Mouse (Mus musculus) adrenal gland, adult 18-20 months (tissue): Measurements from ENCODE around the gene Ecm1. TPM values are rescaled to one million over a fixed set of nuclear protein-coding genes. Genes with fewer than 3 reads are reported as not detected.

ENCODE experiments used
- DNase-seq, 2 experiments: peaks; one replicate each; pipeline ENCODE4 v3.0.0; 2021 to 2022; ENCODE audit warnings: low spot score in 2 of 2
- total RNA-seq, 2 experiments: library from RNA; stranded (reverse); gene quantifications; 1 replicate in 1 of 2; 2 replicates in 1 of 2; pipeline ENCODE4 v1.2.3; 2021

The Ecm1 gene
- total RNA-seq, 2 experiments from 2014 or later: 427 to 665 TPM

DNA sequence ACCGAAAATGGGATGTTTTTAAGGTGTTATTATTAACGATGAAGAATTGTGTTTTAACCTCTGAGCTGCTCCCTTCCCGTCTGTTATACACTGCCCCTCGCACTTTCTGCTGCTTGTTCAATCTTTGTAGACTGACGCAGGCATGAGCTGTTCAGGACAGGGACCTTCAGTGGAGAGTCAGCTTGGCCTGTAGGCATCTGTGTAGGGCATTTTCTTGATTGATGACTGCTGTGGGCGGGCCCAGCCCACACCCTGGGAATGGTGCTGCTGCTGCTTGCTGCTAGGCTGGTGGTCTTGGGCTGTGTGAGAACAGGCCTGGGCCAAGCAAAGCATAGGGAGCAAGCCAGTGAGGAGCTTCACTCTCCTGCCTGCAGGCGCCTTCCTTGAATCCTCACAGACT is 8.9 kb downstream of the Ecm1 start:
- DNase-seq: no peak

DNA sequence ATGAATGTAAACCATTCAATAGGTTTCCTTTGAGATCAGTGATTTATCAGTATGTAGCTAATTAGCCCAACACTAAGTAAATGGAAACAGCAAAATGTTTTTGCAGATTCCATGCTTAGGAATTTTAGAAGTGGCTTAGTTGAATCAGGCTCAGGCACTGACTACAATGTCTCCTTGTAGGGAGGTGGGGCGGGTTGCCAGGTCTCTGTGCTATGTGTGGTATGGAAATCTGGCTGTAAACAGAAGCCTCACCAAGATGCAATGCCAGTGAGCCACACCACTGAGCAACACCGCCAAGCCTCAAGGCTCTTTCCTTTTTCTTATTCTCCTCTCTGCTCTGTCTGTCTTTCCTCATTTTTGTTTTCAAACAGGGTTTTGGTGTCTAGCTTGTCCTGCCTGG is 10.5 kb downstream of the Ecm1 start:
- no peak for DNase-seq

DNA sequence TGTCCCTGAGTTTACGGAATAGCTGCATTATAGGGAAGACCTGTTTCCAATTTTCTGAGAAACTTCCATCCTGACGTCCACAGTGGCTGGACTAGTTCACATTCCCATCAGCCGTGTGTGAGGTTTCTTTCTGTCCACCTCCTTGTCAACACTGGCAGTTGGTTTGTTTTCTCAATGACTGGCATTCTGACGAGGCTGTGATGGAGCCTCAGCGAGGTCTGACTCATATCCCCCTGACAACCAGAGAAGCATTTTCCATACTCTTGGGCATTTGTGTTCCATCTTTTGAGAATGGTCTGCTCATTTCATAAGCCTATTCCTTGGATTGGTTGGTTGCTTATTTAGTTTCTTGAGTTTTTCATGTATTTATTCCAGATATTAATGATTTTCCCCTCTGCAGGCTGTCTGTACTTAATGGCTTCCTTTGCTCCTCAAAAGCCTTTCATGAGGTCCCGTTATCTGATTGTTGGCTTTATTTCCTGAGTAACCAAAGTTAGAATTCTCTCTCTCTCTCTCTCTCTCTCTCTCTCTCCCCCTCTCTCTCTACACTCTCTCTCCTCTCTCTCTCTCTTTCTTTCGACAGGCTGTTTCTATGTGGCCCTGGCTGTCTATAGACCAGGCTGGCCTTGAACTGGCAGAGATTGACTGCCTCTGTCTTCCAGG is 12.5 kb downstream of the Ecm1 start:
- DNase-seq: no peak

DNA sequence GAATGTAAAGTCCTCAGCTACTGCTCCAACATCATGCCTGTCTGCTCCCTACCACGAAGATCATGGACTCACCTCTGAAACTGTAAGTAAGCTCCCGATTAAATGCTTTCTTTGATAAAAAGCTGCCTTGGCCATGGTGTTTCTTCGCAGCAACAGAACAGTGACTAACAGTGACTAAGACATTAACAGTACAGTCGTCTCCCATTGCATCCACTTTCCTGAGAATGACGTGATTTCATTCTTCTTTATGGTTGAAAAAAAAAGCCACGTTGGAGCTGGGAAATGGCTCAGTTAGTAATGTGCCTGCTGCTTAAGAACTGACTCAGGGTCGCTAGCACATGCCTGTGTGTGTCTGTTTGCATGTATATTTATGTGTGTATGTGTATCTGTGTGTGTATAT is 13.5 kb downstream of the Ecm1 start:
- no peak for DNase-seq

DNA sequence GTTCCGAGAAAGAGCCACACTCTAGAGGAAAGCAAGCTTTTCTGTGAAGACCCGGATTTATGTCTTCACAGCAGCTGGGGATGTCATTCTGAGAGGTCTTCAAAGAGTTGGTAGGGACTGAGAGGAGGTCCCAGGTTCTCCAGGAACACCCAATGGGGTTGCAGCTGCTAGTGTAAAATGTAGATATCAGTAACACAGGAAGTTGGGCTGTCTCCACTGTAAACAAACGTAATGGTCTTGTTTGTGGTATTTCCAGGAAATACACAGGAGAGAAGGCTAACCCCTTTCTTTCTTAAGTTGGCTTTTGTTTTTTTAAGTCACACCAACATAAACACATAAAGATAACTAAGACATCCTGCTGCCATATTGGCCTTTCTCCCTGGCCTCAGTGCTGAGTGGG is 17.0 kb downstream of the Ecm1 start:
- no peak for DNase-seq

DNA sequence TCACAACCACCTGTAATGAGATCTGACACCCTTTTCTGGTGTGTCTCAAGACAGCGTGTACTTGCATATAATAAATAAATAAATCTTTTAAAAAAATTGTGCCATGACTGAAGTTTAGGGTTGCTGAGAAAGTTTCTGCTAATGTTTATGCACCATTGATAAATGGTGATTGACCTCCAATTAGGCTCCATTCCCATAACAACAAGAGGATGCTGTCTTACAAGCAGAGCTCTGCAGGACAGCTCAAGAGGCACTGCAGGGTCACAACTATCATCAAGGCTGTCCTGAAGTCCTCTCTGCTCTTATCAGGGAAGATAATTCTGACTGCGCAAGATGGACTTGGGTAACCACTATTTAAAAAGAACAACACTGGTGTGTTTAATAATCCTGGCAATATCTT is 21.2 kb downstream of the Ecm1 start:
- no peak for DNase-seq

DNA sequence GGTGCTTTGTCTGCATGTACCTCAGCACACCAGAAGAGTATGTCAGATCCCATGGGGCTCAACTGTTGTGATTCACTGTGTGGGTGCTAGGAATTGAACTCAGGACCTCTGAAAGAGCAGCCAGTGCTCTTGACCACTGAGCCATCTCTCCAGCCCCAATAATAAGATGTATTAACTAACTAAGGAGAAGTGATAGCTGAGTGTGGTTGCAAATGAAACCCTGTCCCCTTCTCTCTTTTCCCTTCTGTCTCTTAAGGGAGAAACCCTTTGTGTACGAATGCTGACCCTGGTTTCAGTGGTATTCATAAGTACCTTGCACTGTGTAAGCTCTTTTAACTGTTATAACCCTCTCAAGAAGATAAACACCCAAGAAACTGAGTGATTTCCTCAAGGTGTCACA is 23.3 kb downstream of the Ecm1 start:
- no peak for DNase-seq

DNA sequence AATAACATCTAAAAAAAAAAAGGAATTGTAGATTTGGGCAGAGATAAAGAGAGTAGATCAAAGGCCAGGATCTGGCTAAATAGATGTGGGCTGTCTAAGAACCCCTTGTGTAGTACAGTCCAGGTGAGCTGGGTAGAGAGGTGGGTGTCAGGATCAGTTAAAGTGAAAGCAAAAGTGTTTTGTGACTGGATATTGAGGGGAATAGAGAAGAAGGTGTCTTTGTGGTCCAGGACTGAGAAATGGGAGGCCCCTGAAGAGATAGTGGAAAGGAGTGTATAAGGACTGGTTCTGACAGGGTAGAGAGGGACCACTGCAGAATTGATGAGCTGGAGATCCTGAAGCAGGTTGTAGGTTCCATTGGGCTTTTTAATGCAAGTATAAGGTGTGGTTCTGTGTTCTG is 29.4 kb downstream of the Ecm1 start:
- no peak for DNase-seq

DNA sequence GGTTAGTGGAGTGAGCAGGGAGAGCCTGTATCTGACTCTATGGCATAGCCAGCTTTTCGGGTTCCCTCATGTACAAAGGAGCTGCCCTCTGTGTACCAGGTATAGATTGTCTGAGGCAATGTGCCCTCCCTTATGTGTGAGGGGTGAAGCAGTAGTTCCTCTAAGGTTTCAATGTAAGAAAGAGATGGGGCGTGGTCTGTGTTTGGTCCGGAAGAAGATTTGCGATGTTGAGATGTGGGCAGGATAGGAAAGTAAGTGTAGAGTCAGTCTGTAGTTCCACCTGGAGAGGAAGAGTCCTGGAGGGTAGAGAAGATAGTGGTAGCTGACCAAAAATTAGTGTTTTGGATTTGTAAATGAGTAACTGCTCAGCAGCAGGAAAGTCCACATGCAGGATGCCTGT is 30.3 kb downstream of the Ecm1 start:
- no peak for DNase-seq

DNA sequence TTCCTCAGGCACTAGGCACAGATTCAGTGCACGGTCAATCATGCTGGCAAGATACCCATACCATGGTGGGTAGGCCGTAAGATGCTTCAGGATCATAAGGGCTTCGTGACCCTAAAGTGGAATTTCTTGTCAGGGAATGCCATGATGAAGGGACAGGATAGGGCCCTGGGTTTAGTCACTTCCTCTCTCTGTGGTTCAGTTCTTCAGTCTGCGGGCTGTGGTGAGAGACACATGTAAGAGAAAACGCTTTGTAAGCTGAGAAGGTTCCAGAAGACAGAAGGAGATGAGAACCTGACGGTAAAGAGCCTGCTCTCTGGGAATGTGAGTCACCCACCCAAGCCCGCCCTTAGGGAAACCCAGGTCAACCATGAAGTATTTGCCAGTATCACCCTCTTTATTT is 31.9 kb downstream of the Ecm1 start:
- DNase-seq: no peak

DNA sequence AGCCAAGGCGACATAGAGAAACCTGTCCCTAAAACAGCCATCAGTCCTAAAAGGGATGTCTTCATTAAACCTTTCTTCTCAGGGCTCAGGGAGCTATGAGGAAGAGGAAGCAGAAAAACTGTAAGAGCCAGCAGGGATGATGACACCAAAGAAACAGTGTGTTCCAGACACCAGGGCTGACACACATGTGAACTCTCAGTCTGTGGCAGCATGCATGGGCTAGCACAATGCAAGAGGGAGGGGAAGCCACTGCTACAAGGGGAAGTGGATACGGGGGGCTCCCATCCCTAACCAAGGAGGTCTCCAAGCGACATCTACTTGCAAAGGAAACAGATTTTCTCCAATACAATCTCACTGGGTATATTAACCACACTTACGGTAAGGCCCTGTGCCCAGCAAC is 33.1 kb downstream of the Ecm1 start:
- DNase-seq: no peak

DNA sequence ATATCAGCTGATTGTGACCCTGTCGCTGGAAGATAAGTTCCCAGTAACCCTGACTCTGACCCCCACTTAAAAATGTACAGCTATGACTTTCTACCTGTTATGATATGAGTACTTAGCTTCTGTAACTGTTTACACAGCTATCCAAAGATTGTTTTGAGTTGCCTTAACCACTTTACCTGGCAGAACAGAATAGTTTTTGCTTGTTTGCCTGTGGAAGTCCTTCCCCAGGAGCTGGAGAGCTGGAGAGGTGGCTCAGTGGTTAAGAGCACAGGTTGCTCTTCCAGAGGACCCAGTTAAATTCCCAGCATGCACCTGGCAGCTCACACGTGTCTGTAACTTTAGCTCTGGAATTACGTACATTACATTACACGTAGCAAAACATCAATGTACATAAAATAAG is 34.8 kb downstream of the Ecm1 start:
- DNase-seq: no peak

DNA sequence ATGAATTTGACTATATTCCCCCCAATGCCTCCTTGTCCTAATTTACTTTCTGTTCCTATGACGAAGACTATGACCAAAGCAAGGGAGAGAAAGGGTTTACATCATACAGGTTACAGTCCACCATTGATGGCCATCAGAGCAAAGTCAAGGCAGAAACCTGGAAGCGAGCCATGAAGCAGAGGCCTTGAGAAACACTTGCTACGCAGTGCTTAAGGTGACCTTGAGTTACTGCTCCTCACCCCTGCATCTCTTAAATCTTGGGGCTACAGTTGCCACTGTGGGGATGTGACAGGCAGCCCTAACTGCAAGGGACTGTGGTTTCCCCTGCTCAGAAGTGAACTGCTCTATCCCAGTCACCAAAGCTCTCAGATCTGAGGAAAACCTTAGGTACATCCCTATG is 36.1 kb downstream of the Ecm1 start:
- no peak for DNase-seq

DNA sequence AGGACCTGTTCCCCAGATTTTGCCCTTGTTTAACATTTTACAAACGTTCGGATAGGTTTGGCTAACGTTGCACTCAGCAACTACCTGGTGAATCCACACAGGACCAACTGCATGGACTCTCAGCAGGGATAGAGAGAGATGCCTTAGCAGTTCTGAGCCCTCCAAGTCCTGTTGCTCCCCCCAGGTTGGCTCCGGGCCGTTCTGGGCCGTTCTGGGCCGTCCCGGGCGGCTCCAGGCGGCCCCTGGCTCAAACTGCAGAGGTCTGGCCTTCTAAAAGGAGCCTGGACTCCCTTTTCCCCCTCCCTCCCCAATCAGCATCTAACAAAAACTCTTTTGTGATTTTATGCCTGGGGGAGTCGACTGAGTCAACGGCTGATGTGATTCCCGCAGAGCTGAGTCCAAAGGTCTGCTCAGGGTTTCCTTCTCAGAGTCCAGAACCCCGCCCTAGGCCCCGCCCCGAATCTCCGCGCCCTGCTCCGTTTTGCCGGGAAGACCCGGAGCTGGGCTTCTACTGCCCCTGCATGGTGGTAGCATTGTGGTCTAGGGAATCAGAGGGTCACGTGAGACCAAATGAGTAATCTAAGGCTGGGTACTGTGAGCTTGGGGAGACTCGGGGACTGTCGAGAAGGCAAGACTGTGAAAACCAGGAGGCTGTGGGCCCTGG is 37.4 kb downstream of the Ecm1 start:
- DNase-seq: peak; percentile 47 to 65

DNA sequence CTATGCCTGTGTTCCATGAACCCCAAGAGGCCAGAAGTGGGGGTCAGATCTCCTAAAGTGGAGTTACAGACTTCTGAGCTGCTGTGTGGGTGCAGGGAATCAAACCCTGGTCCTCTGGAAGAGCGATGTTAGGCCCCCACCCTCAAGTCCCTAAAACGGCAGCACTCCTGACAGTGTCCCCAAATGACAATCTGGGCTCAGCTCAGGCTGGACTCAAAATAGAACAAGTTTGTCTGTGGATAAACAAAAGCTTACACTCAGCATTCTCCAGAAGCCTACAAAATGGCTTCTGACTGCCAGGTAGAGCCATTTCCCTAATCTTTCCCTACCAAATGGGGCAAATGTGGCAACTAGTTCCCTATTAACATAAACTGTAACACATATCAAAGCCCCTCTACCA is 38.3 kb downstream of the Ecm1 start:
- no peak for DNase-seq

DNA sequence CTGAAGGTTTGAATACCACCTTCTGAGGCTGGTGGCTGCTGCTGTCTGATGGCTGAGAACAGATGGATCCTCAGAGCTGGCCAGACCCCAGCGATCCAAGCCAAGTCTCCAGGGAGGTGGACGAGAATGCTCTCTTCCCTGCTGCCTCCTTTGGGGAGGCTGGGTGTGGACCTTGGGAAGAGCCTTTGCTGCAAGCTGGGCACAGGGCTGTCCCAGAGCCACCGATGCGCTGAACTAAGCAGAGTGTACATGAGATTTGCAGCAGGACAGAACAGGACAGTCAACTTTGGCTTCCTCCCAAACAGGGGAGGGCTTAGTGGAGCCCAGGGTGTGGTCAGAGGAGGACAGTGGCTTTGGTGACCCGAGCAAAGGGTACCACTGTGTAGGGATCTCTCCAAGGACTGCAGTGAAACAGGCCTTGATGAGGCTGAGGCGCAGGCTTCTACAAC is 39.1 kb downstream of the Ecm1 start:
- no peak for DNase-seq

DNA sequence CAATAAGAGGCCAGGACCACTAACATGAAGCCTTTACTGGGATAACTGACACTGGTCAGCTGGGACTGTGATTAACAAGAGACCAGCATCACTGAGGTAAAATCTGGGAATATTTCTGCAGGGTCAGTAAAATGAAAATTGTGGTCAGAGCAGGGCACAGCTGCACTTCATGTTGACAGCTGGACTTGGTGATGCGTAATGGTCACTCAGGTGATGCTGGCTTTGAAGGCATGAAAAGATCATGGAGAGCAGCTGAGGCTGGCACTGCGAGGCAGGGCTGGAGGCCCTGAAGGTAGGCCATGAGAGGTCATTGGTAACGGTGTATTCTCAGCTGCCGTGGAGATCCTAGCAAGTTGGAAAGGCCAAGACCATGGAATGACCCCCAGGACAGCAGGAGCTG is 41.1 kb downstream of the Ecm1 start:
- no peak for DNase-seq

DNA sequence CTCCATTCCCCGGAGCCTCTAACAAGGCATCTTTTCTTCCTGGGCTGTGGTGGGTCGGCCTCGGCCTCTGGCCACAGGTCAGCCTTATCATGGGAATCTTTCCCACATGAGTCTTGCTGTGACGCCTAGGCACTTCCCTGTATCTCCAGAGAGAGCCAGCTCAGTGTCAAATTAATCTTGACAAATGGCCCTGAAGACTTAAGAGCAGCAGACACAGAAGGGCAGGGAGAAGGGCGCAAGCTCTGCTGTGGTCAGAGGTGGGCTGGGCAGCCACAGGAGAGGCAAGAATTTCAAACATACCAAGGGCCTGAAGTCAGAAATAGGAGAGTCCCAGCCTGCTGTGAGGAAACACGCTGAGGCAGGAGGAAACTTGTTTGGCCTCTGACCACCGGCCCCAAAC is 43.0 kb downstream of the Ecm1 start:
- DNase-seq: no peak

DNA sequence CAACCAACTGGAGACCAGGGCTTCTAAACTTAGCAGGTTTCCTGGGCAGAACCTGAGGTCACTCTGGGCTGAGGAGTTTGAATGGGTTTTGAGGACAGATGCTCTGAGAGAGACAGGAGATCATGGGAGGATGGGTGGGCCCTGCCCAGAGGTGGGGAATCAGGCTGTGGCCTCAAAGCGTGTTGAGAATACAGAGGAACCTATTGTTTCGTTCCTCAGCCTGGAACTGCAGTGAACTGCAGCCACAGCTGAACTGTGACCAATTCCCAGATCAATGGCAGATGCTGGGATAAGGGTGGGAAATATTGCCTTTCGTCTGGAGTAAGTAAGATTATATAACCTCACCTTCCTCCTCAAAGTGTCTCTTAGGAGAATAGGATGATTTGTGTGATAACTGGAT is 43.6 kb downstream of the Ecm1 start:
- no peak for DNase-seq

DNA sequence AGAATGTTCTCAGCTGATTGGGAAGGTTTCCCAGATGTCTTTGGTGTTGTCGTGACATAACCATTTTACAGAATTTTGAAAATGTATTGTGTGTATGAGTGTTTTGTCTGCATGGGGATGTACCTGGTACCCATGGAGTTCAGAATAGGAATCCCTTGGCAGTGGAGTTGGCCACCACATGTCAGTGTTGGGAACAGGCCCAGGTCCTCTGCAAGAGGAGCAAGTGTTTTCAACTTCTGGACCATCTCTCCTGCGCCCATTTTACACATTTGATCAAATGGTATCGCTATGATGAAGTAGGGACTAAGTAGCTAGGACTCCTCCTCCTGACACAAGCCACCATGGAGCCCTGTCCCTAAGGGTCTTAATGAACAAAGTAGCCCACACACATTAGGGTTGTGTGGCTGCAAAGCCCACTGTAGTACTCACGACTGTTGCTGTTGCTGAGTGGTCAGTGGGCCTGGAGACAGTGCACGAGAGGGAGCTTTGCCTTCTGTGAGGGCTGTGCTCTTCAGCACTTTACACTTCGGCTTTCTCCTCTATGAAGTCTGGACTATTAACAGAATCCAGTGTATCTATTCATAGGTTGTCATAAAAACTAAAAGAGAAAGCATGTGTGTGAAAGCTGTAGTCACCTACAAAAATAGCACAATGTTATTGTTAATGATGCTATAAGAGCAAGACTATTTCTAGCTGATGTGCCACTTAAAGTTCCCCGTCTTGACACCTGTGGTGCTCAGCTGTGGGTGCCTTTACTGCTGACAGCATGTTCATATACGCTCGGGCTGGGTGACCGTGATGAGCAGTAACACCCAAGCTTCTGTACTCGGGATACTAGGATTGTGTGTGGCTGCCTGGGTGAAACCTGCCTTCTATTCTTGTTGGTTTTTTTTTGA is 44.3 kb downstream of the Ecm1 start:
- DNase-seq: no peak

DNA sequence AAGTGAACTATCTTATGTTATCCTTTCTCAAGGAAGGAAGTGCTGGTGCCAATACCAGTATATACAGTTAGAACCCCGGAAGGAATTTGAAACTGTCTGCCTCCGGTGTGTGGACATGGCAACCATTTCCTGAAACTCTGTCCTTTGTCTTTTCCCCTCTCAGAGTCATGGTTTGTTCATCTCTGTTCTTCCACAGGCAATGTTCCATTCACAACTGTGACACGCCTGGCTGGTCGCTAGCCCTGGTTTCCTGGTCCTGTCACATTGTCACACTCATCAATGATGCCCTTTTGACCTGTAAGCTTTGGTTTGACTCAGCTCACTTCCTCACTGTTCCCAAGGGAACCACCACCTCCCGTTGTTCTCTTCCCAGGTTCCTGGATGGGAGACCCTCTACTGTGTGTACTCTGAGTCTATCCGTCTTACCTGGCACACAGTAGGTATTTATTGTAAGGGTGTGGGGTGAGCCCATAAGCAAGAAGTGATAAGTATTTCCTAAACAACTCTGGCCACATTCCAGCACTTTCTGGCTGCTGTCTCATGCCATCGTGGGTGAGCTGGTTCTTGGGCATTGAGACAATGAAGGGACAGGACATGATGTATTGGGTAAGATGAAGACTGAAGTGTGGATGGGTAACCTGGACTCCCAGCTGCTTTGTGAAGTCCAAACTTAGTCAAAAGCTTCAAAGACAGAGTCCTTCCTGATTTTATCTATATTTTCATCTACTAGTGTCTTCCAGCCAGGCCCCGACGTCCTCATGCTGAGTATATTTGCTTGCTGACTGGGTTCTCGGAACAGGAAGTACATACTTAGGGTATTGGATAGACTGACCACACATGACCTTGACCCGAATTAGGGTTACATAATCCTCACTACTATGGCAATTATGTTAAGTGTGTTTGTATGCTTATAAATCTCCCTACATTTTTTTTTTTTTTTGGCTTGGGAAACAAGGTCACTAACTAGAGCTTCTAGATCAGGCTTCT is 45.3 kb downstream of the Ecm1 start:
- DNase-seq: no peak
